In the genomic region with DNA sequence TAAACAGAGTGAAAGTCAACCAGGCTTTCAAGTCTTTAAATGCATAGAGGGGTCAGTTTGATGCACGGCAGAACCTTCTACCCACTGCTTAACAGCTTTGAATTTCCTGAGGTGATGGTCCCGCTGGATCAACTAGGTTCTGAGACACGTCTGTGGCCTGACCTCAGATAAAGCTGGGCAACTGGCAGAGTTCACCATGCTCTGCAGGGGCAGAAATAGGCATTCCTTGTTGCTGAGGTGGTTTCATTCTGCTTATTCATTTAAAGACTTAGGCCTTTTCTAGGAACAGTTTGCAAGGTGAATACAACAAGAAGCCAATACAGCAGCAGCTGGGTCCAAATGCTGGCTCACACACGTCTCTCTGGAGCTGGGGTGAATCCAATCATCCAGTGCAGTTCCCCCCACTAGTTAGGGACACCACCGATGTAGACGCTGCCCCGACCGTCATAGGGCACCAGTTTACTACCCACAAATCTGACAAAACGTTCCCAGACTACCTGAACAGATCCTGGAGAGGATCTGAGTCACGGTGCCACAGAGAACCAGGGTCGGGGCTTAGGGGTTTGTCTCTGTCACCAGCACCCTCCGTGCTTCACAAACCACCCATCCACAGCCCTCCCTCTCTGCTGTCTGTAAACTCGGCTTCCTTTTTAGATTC, we compare ENCODE assay signal across 8 mouse cellular contexts.
DNase-seq lines count a peak whose midpoint lies in the region; ATAC-seq and TF ChIP-seq lines count a peak whose summit lies in the region.
"Had no signal": no experiment of that assay in that cellular context is flagged by ENCODE, and none has a peak within 500 bp of the region (broad histone marks: within the 10 kb centered on the region; RNA-seq: fewer than 3 reads in every experiment).

No protein-coding gene starts in this region.

- WGBS in forebrain, embryonic 12.5 days = 28% methylated on average over 13 of the region's 13 CpGs
- WGBS in intestine, embryonic 16.5 days = 75% methylated on average over 13 of the region's 13 CpGs
- WGBS in stomach, embryonic 14.5 days = 68% methylated on average over 13 of the region's 13 CpGs

- H3K27ac ChIP-seq in left cerebral cortex, adult 2 months = peak overlapping the region; percentile 71
- H3K27ac ChIP-seq in forebrain, embryonic 12.5 days = peak overlapping the region; percentile 95
- H3K27ac ChIP-seq in intestine, embryonic 16.5 days (ENCODE audit: low read length) = no peak overlapping the region
- peak overlapping the region; percentile 55 for H3K27ac ChIP-seq in stomach, embryonic 14.5 days (ENCODE audit: low read length)

- ATAC-seq in forebrain, embryonic 12.5 days (ENCODE audit: low FRiP score) = no peak
- no peak for ATAC-seq in intestine, embryonic 16.5 days
- ATAC-seq in stomach, embryonic 14.5 days (ENCODE audit: insufficient number of reproducible peaks, insufficient read depth, low FRiP score, low read depth) = no peak

- H3K4me2 ChIP-seq in forebrain, embryonic 12.5 days = peak overlapping the region; percentile 60
- H3K4me2 ChIP-seq in intestine, embryonic 16.5 days (ENCODE audit: low read depth, low read length) = peak overlapping the region; percentile 24
- H3K4me2 ChIP-seq in stomach, embryonic 14.5 days (replicated peaks; ENCODE audit: low read depth, low read length) = peak overlapping the region; percentile 37

- peak overlapping the region; percentile 62 for H3K9ac ChIP-seq in forebrain, embryonic 12.5 days
- no peak overlapping the region for H3K9ac ChIP-seq in intestine, embryonic 16.5 days (ENCODE audit: low read depth, low read length)
- H3K9ac ChIP-seq in stomach, embryonic 14.5 days (replicated peaks; ENCODE audit: low read depth, low read length) = no peak overlapping the region

- H3K36me3 ChIP-seq in forebrain, embryonic 12.5 days (replicated peaks) = no peaks in the 10 kb centered on the region
- no peaks in the 10 kb centered on the region for H3K36me3 ChIP-seq in intestine, embryonic 16.5 days (ENCODE audit: control insufficient read depth, insufficient read depth, low read length)
- no peaks in the 10 kb centered on the region for H3K36me3 ChIP-seq in stomach, embryonic 14.5 days (ENCODE audit: control insufficient read depth, insufficient read depth, low read length)

- intact Hi-C loops in left cerebral cortex, adult 2 months (cut with DNase I) = no loop called here

- peaks cover 83% of the 10 kb centered on the region for H3K4me1 ChIP-seq in forebrain, embryonic 12.5 days
- H3K4me1 ChIP-seq in intestine, embryonic 16.5 days (ENCODE audit: control insufficient read depth, insufficient read depth, low read length) = peaks cover 14% of the 10 kb centered on the region; the same call in 1 of the 2 replicates
- H3K4me1 ChIP-seq in stomach, embryonic 14.5 days (ENCODE audit: control insufficient read depth, insufficient read depth, low read length) = peaks cover 28% of the 10 kb centered on the region

- H3K9me3 ChIP-seq in forebrain, embryonic 12.5 days = no peaks in the 10 kb centered on the region
- H3K9me3 ChIP-seq in intestine, embryonic 16.5 days (ENCODE audit: control insufficient read depth, low read length) = no peaks in the 10 kb centered on the region
- H3K9me3 ChIP-seq in stomach, embryonic 14.5 days (ENCODE audit: control insufficient read depth, low read depth, low read length) = no peaks in the 10 kb centered on the region

- H3K27me3 ChIP-seq in forebrain, embryonic 12.5 days = no peaks in the 10 kb centered on the region
- no peaks in the 10 kb centered on the region for H3K27me3 ChIP-seq in intestine, embryonic 16.5 days (replicated peaks; ENCODE audit: control insufficient read depth, insufficient read depth, low read length)
- no peaks in the 10 kb centered on the region for H3K27me3 ChIP-seq in stomach, embryonic 14.5 days (ENCODE audit: control insufficient read depth, insufficient read depth, low read length)

- peak overlapping the region; percentile 18; the same call in 1 of the 2 replicates for H3K4me3 ChIP-seq in left cerebral cortex, adult 2 months
- H3K4me3 ChIP-seq in forebrain, embryonic 12.5 days (replicated peaks) = peak overlapping the region; percentile 30
- H3K4me3 ChIP-seq in intestine, embryonic 16.5 days (ENCODE audit: low read length) = no peak overlapping the region
- H3K4me3 ChIP-seq in stomach, embryonic 14.5 days (ENCODE audit: low read depth, low read length) = no peak overlapping the region

- DNase-seq in left cerebral cortex, adult 2 months (ENCODE audit: extremely low spot score in 1 of 2, low spot score in 2 of 2) = no peak
- DNase-seq in left cerebral cortex, adult 8-10 months (ENCODE audit: low spot score in 2 of 2) = no peak
- no peak for DNase-seq in right cerebral cortex, postnatal 14 days
- no peak for DNase-seq in lung, postnatal 25 days (ENCODE audit: low spot score)
- DNase-seq: spleen, adult 18-20 months had no signal

- no peak for TF ChIP-seq CTCF in left cerebral cortex, adult 2 months (IDR thresholded peaks at IDR 0.05)

Comparison
In these comparisons a context has a peak if more than half of its experiments do, and no peak if none do; other contexts are left out.
1. H3K4me3 ChIP-seq: peak in left cerebral cortex, adult 2 months (single experiment) and forebrain, embryonic 12.5 days (single experiment); none in intestine, embryonic 16.5 days (single experiment) and stomach, embryonic 14.5 days (single experiment).
2. Peak in every context shown above with its lines, with median percentiles within 50 percentile points of each other: H3K4me2 ChIP-seq.